Mouse (Mus musculus): ENCODE results near the gene Magi1. TPM values are rescaled to one million over a fixed set of nuclear protein-coding genes. Genes with fewer than 3 reads are reported as not detected.

Magi1 gene
- polyA plus RNA-seq, 1 experiment from 2014 or later = 27.4 TPM

DNA sequence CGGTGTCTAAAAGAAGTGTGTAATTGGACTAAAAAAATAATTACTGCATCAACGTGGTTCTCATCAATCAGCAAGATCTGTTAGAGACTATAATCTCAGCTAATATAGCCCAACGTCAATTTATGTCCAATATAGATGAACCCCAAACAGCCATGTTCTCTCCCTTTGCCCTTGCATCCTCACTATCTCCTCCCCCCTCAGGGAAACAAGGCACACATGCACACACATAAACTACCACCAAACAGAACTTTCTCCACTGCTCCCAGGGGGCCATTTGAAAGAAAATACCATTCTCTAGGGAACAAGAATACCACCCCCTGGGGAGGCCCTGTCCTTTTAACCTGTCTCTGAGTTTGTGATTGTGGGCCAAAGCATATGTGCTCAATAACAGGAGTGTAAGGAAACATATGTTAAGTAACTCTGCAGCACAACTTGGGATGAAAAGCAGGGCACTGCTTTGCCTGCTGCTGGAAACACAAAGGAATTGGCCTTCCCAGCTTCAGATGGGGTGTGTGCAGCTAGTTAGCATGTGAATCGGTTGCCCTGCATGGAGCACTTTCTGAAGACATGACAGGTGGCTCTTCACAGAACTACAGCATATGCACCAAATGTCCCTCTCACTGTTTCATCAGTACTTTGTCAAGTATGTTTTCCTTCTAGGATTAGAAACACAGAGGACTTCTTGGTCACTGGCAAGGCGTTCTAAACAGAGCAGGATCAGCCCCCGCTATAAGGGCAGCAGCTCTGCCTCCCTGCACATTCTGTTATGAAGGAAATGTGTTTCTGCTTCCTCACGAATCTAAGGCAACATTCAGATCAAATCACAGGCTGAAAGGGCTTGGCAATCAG lies 434.6 kb downstream of the Magi1 start:
- Histone ChIP-seq H3K9ac (ENCODE audit: low read depth, low read length) (no peak overlapping the region), H3K4me2 (replicated peaks; ENCODE audit: low read depth, low read length) (no peak overlapping the region), H3K4me3 (ENCODE audit: low read depth, low read length) (no peak overlapping the region), H3K4me1 (replicated peaks; ENCODE audit: control insufficient read depth, insufficient read depth, low read length) (peaks cover 3% of the 10 kb centered on the region), H3K27ac (ENCODE audit: low read depth, low read length) (peak overlapping the region; percentile 74), H3K9me3 (ENCODE audit: control insufficient read depth, low read length) (no peaks in the 10 kb centered on the region), H3K36me3 (ENCODE audit: control insufficient read depth, insufficient read depth, low read length) (no peaks in the 10 kb centered on the region), H3K27me3 (ENCODE audit: control insufficient read depth, insufficient read depth, low read length) (no peaks in the 10 kb centered on the region)
- WGBS = 25% methylated on average over 7 of the region's 7 CpGs
- peak; percentile 87 for ATAC-seq (ENCODE audit: low FRiP score)
- peak; percentile 57 for DNase-seq (ENCODE audit: low spot score)

DNA sequence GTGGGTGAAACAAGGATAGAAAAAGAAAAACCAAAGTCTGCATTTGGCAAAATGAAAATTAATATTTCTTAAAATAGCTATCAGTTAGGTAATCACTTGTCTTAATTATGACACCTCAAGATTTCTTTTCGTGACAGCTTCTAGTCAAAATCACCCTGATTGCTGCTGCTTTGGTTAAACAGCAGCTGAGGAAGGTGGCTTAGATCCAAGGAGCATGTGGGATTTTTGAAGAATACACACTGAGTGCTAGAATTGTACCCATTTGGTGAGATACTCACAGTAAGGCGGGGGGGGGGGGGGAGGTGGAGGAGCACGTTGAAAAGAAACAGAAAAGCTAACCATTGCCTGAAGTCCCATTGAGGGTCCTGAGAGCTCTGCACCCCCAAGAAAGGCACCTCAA lies 438.2 kb downstream of the Magi1 start:
- Histone ChIP-seq H3K27ac (ENCODE audit: low read depth, low read length) (no peak overlapping the region), H3K9ac (ENCODE audit: low read depth, low read length) (no peak overlapping the region)

DNA sequence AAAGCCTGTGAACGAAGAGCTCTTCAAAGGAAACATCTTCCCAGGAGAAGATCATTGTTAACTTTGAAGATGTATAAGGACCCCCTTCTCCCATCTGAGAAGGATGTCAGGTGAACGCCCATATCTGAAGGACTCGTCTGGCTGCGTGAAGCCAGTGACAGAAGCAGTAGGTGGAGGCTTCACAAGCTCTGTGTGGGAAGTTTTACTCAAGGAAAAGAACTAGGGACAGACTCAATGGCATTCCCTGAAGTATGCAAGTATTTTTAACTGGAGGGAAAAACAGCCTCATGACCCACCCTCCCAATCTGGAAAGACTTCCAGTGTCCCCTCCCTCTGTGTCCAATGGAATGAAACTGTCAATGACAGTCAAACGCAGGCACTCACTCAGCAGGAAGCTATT lies 438.6 kb downstream of the Magi1 start:
- no peak overlapping the region for H3K27ac ChIP-seq (ENCODE audit: low read depth, low read length)
- WGBS = 77% methylated on average over 5 of the region's 5 CpGs
- no peaks in the 10 kb centered on the region for H3K9me3 ChIP-seq (ENCODE audit: control insufficient read depth, low read length)
- peaks cover 3% of the 10 kb centered on the region for H3K4me1 ChIP-seq (replicated peaks; ENCODE audit: control insufficient read depth, insufficient read depth, low read length)
- no peaks in the 10 kb centered on the region for H3K36me3 ChIP-seq (ENCODE audit: control insufficient read depth, insufficient read depth, low read length)
- H3K4me3 ChIP-seq (ENCODE audit: low read depth, low read length) = no peak overlapping the region
- no peaks in the 10 kb centered on the region for H3K27me3 ChIP-seq (ENCODE audit: control insufficient read depth, insufficient read depth, low read length)
- DNase-seq (ENCODE audit: low spot score) = no peak
- H3K9ac ChIP-seq (ENCODE audit: low read depth, low read length) = no peak overlapping the region
- H3K4me2 ChIP-seq (replicated peaks; ENCODE audit: low read depth, low read length) = no peak overlapping the region
- ATAC-seq (ENCODE audit: low FRiP score) = no peak

More for the DNA sequence above, 438.2 kb downstream of the Magi1 start:
- ATAC-seq (ENCODE audit: low FRiP score) = no peak
- Histone ChIP-seq H3K9me3 (ENCODE audit: control insufficient read depth, low read length) (no peaks in the 10 kb centered on the region), H3K4me2 (replicated peaks; ENCODE audit: low read depth, low read length) (no peak overlapping the region), H3K36me3 (ENCODE audit: control insufficient read depth, insufficient read depth, low read length) (no peaks in the 10 kb centered on the region), H3K4me3 (ENCODE audit: low read depth, low read length) (no peak overlapping the region), H3K27me3 (ENCODE audit: control insufficient read depth, insufficient read depth, low read length) (no peaks in the 10 kb centered on the region), H3K4me1 (replicated peaks; ENCODE audit: control insufficient read depth, insufficient read depth, low read length) (peaks cover 3% of the 10 kb centered on the region)
- WGBS = 78% methylated on average over 3 of the region's 3 CpGs
- DNase-seq (ENCODE audit: low spot score) = no peak

DNA sequence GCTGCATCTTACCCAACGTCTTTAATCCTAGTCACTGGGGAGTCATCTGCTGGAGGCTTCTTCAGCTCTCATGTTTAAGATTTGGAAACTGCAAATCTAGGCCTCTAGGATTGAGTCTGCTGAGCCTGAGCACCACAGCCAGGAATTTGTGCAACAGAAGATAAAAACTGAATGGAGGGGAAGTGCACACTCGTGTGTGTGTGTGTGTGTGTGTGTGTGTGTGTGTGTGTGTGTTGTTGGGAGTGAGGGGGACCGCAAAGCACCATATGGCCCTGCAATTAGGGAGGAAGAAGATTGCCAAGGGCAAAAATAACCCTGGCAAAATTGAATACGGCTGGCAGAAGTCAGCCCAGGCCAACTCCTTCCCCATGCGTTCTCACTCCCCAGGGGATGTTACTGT lies 439.1 kb downstream of the Magi1 start:
- no peak overlapping the region for H3K4me3 ChIP-seq (ENCODE audit: low read depth, low read length)
- H3K4me1 ChIP-seq (replicated peaks; ENCODE audit: control insufficient read depth, insufficient read depth, low read length) = peaks cover 3% of the 10 kb centered on the region
- DNase-seq (ENCODE audit: low spot score) (no peak), ATAC-seq (ENCODE audit: low FRiP score) (no peak)
- no peaks in the 10 kb centered on the region for H3K27me3 ChIP-seq (ENCODE audit: control insufficient read depth, insufficient read depth, low read length)
- H3K9ac ChIP-seq (ENCODE audit: low read depth, low read length) = no peak overlapping the region
- no peak overlapping the region for H3K27ac ChIP-seq (ENCODE audit: low read depth, low read length)
- no peak overlapping the region for H3K4me2 ChIP-seq (replicated peaks; ENCODE audit: low read depth, low read length)
- no peaks in the 10 kb centered on the region for H3K36me3 ChIP-seq (ENCODE audit: control insufficient read depth, insufficient read depth, low read length)
- no peaks in the 10 kb centered on the region for H3K9me3 ChIP-seq (ENCODE audit: control insufficient read depth, low read length)
- 70% methylated on average over 5 of the region's 5 CpGs for WGBS

DNA sequence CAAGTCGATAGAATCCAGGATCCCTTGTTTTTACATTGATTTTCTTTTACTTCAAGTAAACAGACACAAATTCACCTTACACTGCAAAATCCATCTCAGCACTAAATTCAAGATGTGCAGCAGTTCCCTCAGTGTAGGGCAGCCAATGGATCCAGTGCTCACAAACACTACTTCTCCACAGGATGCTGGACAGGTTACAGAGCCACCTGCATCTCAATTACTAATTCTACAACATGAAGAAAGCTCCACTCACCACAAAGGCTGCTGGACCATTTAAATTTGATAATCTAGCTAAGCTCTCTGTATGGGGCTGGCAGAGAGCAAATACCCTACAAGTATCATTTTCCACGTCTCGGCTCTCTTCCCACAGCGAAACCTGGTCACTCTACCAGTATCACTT lies 445.3 kb downstream of the Magi1 start:
- H3K36me3 ChIP-seq (ENCODE audit: control insufficient read depth, insufficient read depth, low read length) = no peaks in the 10 kb centered on the region
- ATAC-seq (ENCODE audit: low FRiP score) (no peak), DNase-seq (ENCODE audit: low spot score) (no peak)
- H3K4me1 ChIP-seq (replicated peaks; ENCODE audit: control insufficient read depth, insufficient read depth, low read length) = no peaks in the 10 kb centered on the region
- H3K27ac ChIP-seq (ENCODE audit: low read depth, low read length) = no peak overlapping the region
- no peaks in the 10 kb centered on the region for H3K27me3 ChIP-seq (ENCODE audit: control insufficient read depth, insufficient read depth, low read length)
- no peaks in the 10 kb centered on the region for H3K9me3 ChIP-seq (ENCODE audit: control insufficient read depth, low read length)
- H3K4me2 ChIP-seq (replicated peaks; ENCODE audit: low read depth, low read length) = no peak overlapping the region
- no peak overlapping the region for H3K4me3 ChIP-seq (ENCODE audit: low read depth, low read length)
- H3K9ac ChIP-seq (ENCODE audit: low read depth, low read length) = no peak overlapping the region
- 91% methylated on average over 4 of the region's 4 CpGs for WGBS

DNA sequence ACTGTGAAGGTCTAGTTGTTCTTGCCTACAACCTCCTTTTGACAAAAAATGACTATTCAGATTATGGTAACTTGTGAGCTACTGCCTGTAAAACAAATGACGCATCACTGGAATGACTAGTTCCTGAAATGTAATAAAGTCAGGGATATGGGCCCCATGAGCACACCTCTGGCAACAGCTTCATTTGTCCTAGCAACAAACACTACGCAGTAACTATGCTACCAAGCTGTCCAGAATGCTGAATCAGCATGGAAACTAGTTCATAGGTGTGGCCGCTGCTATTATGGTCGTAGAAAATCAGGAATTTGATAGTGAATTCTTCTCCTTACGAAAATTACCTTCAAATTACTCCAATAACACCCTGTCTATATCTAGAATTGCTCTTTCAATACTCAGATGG lies 447.1 kb downstream of the Magi1 start:
- no peaks in the 10 kb centered on the region for H3K36me3 ChIP-seq (ENCODE audit: control insufficient read depth, insufficient read depth, low read length)
- no peak overlapping the region for H3K27ac ChIP-seq (ENCODE audit: low read depth, low read length)
- no peaks in the 10 kb centered on the region for H3K4me1 ChIP-seq (replicated peaks; ENCODE audit: control insufficient read depth, insufficient read depth, low read length)
- DNase-seq (ENCODE audit: low spot score) (no peak), ATAC-seq (ENCODE audit: low FRiP score) (no peak)
- no peaks in the 10 kb centered on the region for H3K27me3 ChIP-seq (ENCODE audit: control insufficient read depth, insufficient read depth, low read length)
- H3K4me3 ChIP-seq (ENCODE audit: low read depth, low read length) = no peak overlapping the region
- H3K9ac ChIP-seq (ENCODE audit: low read depth, low read length) = no peak overlapping the region
- no peak overlapping the region for H3K4me2 ChIP-seq (replicated peaks; ENCODE audit: low read depth, low read length)
- WGBS = 95% methylated on average over 5 of the region's 5 CpGs
- no peaks in the 10 kb centered on the region for H3K9me3 ChIP-seq (ENCODE audit: control insufficient read depth, low read length)

DNA sequence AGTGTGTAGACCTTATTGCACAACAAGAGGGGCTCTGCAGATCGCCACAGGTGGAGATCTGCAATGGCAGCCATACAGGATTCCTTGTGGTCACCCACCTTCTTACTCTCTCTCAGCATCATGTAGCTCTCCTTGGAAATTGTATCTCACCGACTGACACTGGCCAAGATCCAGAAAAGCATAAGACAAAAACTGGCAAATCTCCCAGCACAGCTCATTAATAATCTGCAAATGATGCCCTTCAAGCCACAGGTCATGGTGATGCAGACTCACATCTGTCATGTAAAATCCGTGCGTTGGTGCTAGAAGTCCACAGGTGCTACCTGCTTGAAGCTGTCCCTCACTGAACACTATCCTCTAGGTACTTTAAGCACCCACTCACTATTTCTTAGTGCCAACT lies 448.5 kb downstream of the Magi1 start:
- no peak for ATAC-seq (ENCODE audit: low FRiP score)
- no peak overlapping the region for H3K9ac ChIP-seq (ENCODE audit: low read depth, low read length)
- WGBS = 90% methylated on average over 4 of the region's 4 CpGs
- no peaks in the 10 kb centered on the region for H3K27me3 ChIP-seq (ENCODE audit: control insufficient read depth, insufficient read depth, low read length)
- H3K4me2 ChIP-seq (replicated peaks; ENCODE audit: low read depth, low read length) = no peak overlapping the region
- DNase-seq (ENCODE audit: low spot score) = no peak
- no peaks in the 10 kb centered on the region for H3K36me3 ChIP-seq (ENCODE audit: control insufficient read depth, insufficient read depth, low read length)
- no peaks in the 10 kb centered on the region for H3K9me3 ChIP-seq (ENCODE audit: control insufficient read depth, low read length)
- H3K4me3 ChIP-seq (ENCODE audit: low read depth, low read length) = no peak overlapping the region
- H3K27ac ChIP-seq (ENCODE audit: low read depth, low read length) = no peak overlapping the region
- H3K4me1 ChIP-seq (replicated peaks; ENCODE audit: control insufficient read depth, insufficient read depth, low read length) = no peaks in the 10 kb centered on the region

DNA sequence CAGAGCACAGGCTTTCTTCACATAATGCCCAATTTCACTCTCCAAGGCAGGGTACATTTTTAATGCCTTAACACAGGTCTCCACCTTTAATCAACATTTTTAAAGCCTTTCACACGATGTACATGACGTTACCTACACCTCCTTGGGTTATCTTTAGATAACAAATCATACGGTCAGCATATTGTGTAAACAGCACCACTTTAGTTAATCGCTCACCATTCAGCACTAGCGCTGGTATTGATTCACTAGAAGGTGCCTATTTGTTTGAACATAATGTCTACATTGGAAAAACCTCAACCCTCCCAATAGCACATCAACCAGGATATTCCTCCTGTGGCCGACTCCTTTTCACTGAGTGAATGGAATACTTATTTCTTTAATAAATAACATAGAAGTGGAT lies 455.5 kb downstream of the Magi1 start:
- DNase-seq (ENCODE audit: low spot score) (no peak), ATAC-seq (ENCODE audit: low FRiP score) (no peak)
- Histone ChIP-seq H3K4me3 (ENCODE audit: low read depth, low read length) (no peak overlapping the region), H3K36me3 (ENCODE audit: control insufficient read depth, insufficient read depth, low read length) (no peaks in the 10 kb centered on the region), H3K9me3 (ENCODE audit: control insufficient read depth, low read length) (no peaks in the 10 kb centered on the region), H3K4me1 (replicated peaks; ENCODE audit: control insufficient read depth, insufficient read depth, low read length) (no peaks in the 10 kb centered on the region), H3K9ac (ENCODE audit: low read depth, low read length) (no peak overlapping the region), H3K27me3 (ENCODE audit: control insufficient read depth, insufficient read depth, low read length) (no peaks in the 10 kb centered on the region), H3K27ac (ENCODE audit: low read depth, low read length) (no peak overlapping the region), H3K4me2 (replicated peaks; ENCODE audit: low read depth, low read length) (no peak overlapping the region)
- WGBS = 87% methylated on average over 6 of the region's 6 CpGs

DNA sequence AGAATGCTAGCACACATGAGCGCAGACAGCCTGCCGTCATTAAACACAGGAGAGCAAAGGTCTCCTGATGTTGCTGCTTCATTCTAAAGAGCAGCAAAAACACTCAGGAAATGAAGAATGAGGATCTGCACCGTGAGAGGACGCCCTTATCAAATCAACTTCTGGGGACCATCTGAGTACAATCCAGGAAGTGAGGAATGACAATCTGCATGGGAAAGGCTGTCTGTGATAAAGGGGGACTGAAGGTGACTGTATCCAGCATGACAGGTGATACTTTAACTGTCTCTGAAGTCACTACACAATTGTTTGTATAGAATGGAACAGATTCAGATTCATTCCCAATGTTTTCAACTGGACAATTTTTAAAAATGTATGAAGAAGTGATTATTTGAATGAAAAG lies 456.8 kb downstream of the Magi1 start:
- ATAC-seq (ENCODE audit: low FRiP score) (no peak), DNase-seq (ENCODE audit: low spot score) (no peak)
- WGBS = 61% methylated on average over 4 of the region's 4 CpGs
- no peak overlapping the region for H3K9ac ChIP-seq (ENCODE audit: low read depth, low read length)
- H3K36me3 ChIP-seq (ENCODE audit: control insufficient read depth, insufficient read depth, low read length) = no peaks in the 10 kb centered on the region
- H3K4me3 ChIP-seq (ENCODE audit: low read depth, low read length) = no peak overlapping the region
- H3K27ac ChIP-seq (ENCODE audit: low read depth, low read length) = no peak overlapping the region
- no peaks in the 10 kb centered on the region for H3K9me3 ChIP-seq (ENCODE audit: control insufficient read depth, low read length)
- H3K27me3 ChIP-seq (ENCODE audit: control insufficient read depth, insufficient read depth, low read length) = no peaks in the 10 kb centered on the region
- no peak overlapping the region for H3K4me2 ChIP-seq (replicated peaks; ENCODE audit: low read depth, low read length)
- no peaks in the 10 kb centered on the region for H3K4me1 ChIP-seq (replicated peaks; ENCODE audit: control insufficient read depth, insufficient read depth, low read length)

All from hindbrain, embryonic 11.5 days (tissue).